Mouse (Mus musculus) hindbrain, embryonic 11.5 days (tissue): ENCODE data around the gene B4galt5. TPM values are rescaled to one million over a fixed set of nuclear protein-coding genes. Genes with fewer than 3 reads are reported as not detected.
A peak's percentile ranks its signal among the peaks of the same experiment; 100 is the strongest.

Source experiments
- ATAC-seq: fragments of 200-750 bp; cut with Nextera tagmentation; 2 replicates; pipeline ENCODE4 v1.8.0; 2017; ENCODE audit warnings: mild to moderate bottlenecking, moderate TSS enrichment, moderate library complexity; ENCODE audit not compliant: low FRiP score
- DNase-seq: peaks from one replicate; pipeline ENCODE4 v3.0.0-alpha.2; 2015; ENCODE audit warnings: low spot score
- H3K27ac ChIP-seq: fragments of 300-500 bp; sonication (generic); 2 replicates; pipeline ENCODE4 v1.5.1; 2014; ENCODE audit warnings: mild to moderate bottlenecking, low read depth, low read length
- H3K27me3 ChIP-seq: fragments of 300-500 bp; sonication (generic); 2 replicates; pipeline ENCODE4 v1.6.1; 2014; ENCODE audit warnings: mild to moderate bottlenecking, low read length, moderate library complexity, mixed read lengths; ENCODE audit not compliant: control insufficient read depth, insufficient read depth
- H3K36me3 ChIP-seq: fragments of 300-500 bp; sonication (generic); 2 replicates; pipeline ENCODE4 v1.6.1; 2014; ENCODE audit warnings: mild to moderate bottlenecking, low read length, moderate library complexity, mixed read lengths; ENCODE audit not compliant: control insufficient read depth, insufficient read depth
- H3K4me1 ChIP-seq: fragments of 300-500 bp; sonication (generic); replicated peaks from 2 replicates; pipeline ENCODE4 v1.6.1; 2014; ENCODE audit warnings: low read length, mixed read lengths; ENCODE audit not compliant: control insufficient read depth, insufficient read depth
- H3K4me2 ChIP-seq: fragments of 300-500 bp; sonication (generic); replicated peaks from 2 replicates; pipeline ENCODE4 v1.6.1; 2014; ENCODE audit warnings: mild to moderate bottlenecking, low read depth, low read length
- H3K4me3 ChIP-seq: fragments of 300-500 bp; sonication (generic); 2 replicates; pipeline ENCODE4 v1.5.1; 2014; ENCODE audit warnings: low read depth, low read length
- H3K9ac ChIP-seq: fragments of 300-500 bp; sonication (generic); 2 replicates; pipeline ENCODE4 v1.6.1; 2014; ENCODE audit warnings: low read depth, low read length
- H3K9me3 ChIP-seq: fragments of 300-500 bp; sonication (generic); 2 replicates; pipeline ENCODE4 v1.6.1; 2016; ENCODE audit warnings: low read length; ENCODE audit not compliant: control insufficient read depth
- WGBS: fragments of 180-500 bp; shearing (Covaris S2); extraction: QIAGEN DNeasy Blood & Tissue Kit; methylation state at CpG from one replicate; pipeline ENCODE4 v1.1.7; 2014; 5-methylcytosine and 5-hydroxymethylcytosine counted together
- polyA plus RNA-seq: library from polyadenylated mRNA; unstranded; fragments of >200 nt; fragmentation: Nextera tagmentation; extraction: Ambion mirVana; gene quantifications from 2 replicates; pipeline ENCODE4 v1.2.1, GENCODE M21; 2014

The B4galt5 gene
- polyA plus RNA-seq, 1 experiment from 2014 or later: 15.3 TPM

- H3K4me3 ChIP-seq: no peak overlapping the region
- H3K27me3 ChIP-seq: no peaks in the 10 kb centered on the region
- DNase-seq: no peak
- no peaks in the 10 kb centered on the region for H3K36me3 ChIP-seq
- 56% methylated on average over 7 of the region's 7 CpGs for WGBS
- H3K4me1 ChIP-seq: no peaks in the 10 kb centered on the region
- no peak overlapping the region for H3K9ac ChIP-seq
- H3K27ac ChIP-seq: no peak overlapping the region
- no peak for ATAC-seq
- H3K9me3 ChIP-seq: no peaks in the 10 kb centered on the region
- H3K4me2 ChIP-seq: no peak overlapping the region
Observed at GRCm38 (mm10) chr2:167380615-167381285, 31.8 kb upstream of the B4galt5 start.

GRCm38 (mm10) chr2:167378972-167379371 is 30.0 kb upstream of the B4galt5 start:
- Histone ChIP-seq H3K9me3 (no peaks in the 10 kb centered on the region), H3K36me3 (no peaks in the 10 kb centered on the region), H3K27ac (no peak overlapping the region), H3K9ac (no peak overlapping the region), H3K27me3 (no peaks in the 10 kb centered on the region), H3K4me1 (no peaks in the 10 kb centered on the region), H3K4me3 (no peak overlapping the region), H3K4me2 (no peak overlapping the region)
- ATAC-seq (no peak), DNase-seq (no peak)
- WGBS: 32% methylated on average over 4 of the region's 4 CpGs

GRCm38 (mm10) chr2:167377697-167378096 is 28.7 kb upstream of the B4galt5 start:
- H3K9me3 ChIP-seq: no peaks in the 10 kb centered on the region
- H3K4me3 ChIP-seq: no peak overlapping the region
- DNase-seq (no peak), ATAC-seq (no peak)
- H3K4me1 ChIP-seq: no peaks in the 10 kb centered on the region
- no peak overlapping the region for H3K27ac ChIP-seq
- no peak overlapping the region for H3K9ac ChIP-seq
- no peaks in the 10 kb centered on the region for H3K36me3 ChIP-seq
- no peak overlapping the region for H3K4me2 ChIP-seq
- no peaks in the 10 kb centered on the region for H3K27me3 ChIP-seq
- 59% methylated on average over 3 of the region's 3 CpGs for WGBS

GRCm38 (mm10) chr2:167376160-167376564 is 27.2 kb upstream of the B4galt5 start:
- Histone ChIP-seq H3K9me3 (no peaks in the 10 kb centered on the region), H3K36me3 (no peaks in the 10 kb centered on the region), H3K4me3 (no peak overlapping the region), H3K4me1 (no peaks in the 10 kb centered on the region), H3K9ac (no peak overlapping the region), H3K4me2 (no peak overlapping the region), H3K27ac (no peak overlapping the region), H3K27me3 (no peaks in the 10 kb centered on the region)
- ATAC-seq (no peak), DNase-seq (peak; percentile 15)
- WGBS: 83% methylated on average over 8 of the region's 8 CpGs

- no peak overlapping the region for H3K4me3 ChIP-seq
- WGBS: 94% methylated on average over 5 of the region's 5 CpGs
- no peaks in the 10 kb centered on the region for H3K4me1 ChIP-seq
- H3K4me2 ChIP-seq: no peak overlapping the region
- no peak overlapping the region for H3K27ac ChIP-seq
- no peaks in the 10 kb centered on the region for H3K9me3 ChIP-seq
- DNase-seq (no peak), ATAC-seq (no peak)
- no peak overlapping the region for H3K9ac ChIP-seq
- H3K27me3 ChIP-seq: no peaks in the 10 kb centered on the region
- H3K36me3 ChIP-seq: no peaks in the 10 kb centered on the region
Observed at GRCm38 (mm10) chr2:167375688-167376087, 26.7 kb upstream of the B4galt5 start.

GRCm38 (mm10) chr2:167375135-167375534 is 26.2 kb upstream of the B4galt5 start:
- ATAC-seq (no peak), DNase-seq (no peak)
- no peaks in the 10 kb centered on the region for H3K4me1 ChIP-seq
- H3K36me3 ChIP-seq: no peaks in the 10 kb centered on the region
- no peaks in the 10 kb centered on the region for H3K9me3 ChIP-seq
- no peak overlapping the region for H3K4me3 ChIP-seq
- no peak overlapping the region for H3K27ac ChIP-seq
- no peak overlapping the region for H3K9ac ChIP-seq
- H3K4me2 ChIP-seq: no peak overlapping the region
- WGBS: 84% methylated on average over 9 of the region's 9 CpGs
- H3K27me3 ChIP-seq: no peaks in the 10 kb centered on the region

GRCm38 (mm10) chr2:167374191-167374805 is 25.3 kb upstream of the B4galt5 start:
- H3K4me2 ChIP-seq: no peak overlapping the region
- H3K27ac ChIP-seq: no peak overlapping the region
- no peaks in the 10 kb centered on the region for H3K4me1 ChIP-seq
- H3K4me3 ChIP-seq: no peak overlapping the region
- no peaks in the 10 kb centered on the region for H3K9me3 ChIP-seq
- ATAC-seq (no peak), DNase-seq (no peak)
- no peaks in the 10 kb centered on the region for H3K27me3 ChIP-seq
- H3K9ac ChIP-seq: no peak overlapping the region
- 93% methylated on average over 12 of the region's 12 CpGs for WGBS
- no peaks in the 10 kb centered on the region for H3K36me3 ChIP-seq

- DNase-seq: no peak
Observed at GRCm38 (mm10) chr2:167373266-167373665, 24.3 kb upstream of the B4galt5 start.

GRCm38 (mm10) chr2:167371506-167371905 is 22.5 kb upstream of the B4galt5 start:
- Histone ChIP-seq H3K4me1 (no peaks in the 10 kb centered on the region), H3K36me3 (no peaks in the 10 kb centered on the region), H3K9me3 (no peaks in the 10 kb centered on the region), H3K4me2 (no peak overlapping the region), H3K9ac (no peak overlapping the region), H3K4me3 (no peak overlapping the region), H3K27ac (no peak overlapping the region), H3K27me3 (no peaks in the 10 kb centered on the region)
- no peak for DNase-seq
- WGBS: 96% methylated on average over 2 of the region's 2 CpGs
- ATAC-seq: no peak

More at GRCm38 (mm10) chr2:167373266-167373665, 24.3 kb upstream of the B4galt5 start:
- no peak overlapping the region for H3K4me3 ChIP-seq
- ATAC-seq: no peak
- 80% methylated on average over 5 of the region's 5 CpGs for WGBS
- H3K27ac ChIP-seq: no peak overlapping the region
- no peak overlapping the region for H3K4me2 ChIP-seq
- H3K9me3 ChIP-seq: no peaks in the 10 kb centered on the region
- H3K36me3 ChIP-seq: no peaks in the 10 kb centered on the region
- no peaks in the 10 kb centered on the region for H3K27me3 ChIP-seq
- H3K9ac ChIP-seq: no peak overlapping the region
- no peaks in the 10 kb centered on the region for H3K4me1 ChIP-seq
